Mouse (Mus musculus) hindbrain, embryonic 16.5 days (tissue): ENCODE measurements at regions not wholly inside any gene's neighbourhood (a gene's known extent, or its start where the extent isn't known, plus 50 kb on each side); places are given as distances from the start of the nearest gene placed in this dataset.
"Not testable (repeated sequence)": the region's sequence is repeated elsewhere in the genome, so short reads cannot be mapped to it uniquely, and the experiment has no call there.

Experiments
- ATAC-seq: fragments of 200-750 bp; cut with Nextera tagmentation; 2 replicates; pipeline ENCODE4 v1.8.0; 2017; ENCODE audit warnings: moderate TSS enrichment, moderate library complexity
- H3K27ac ChIP-seq: fragments of 300-500 bp; sonication (generic); 2 replicates; pipeline ENCODE4 v1.5.1; 2014; ENCODE audit warnings: low read depth, mild to moderate bottlenecking, control low read depth, low read length, moderate library complexity
- H3K27me3 ChIP-seq: fragments of 300-500 bp; sonication (generic); replicated peaks from 2 replicates; pipeline ENCODE4 v1.6.1; 2014; ENCODE audit warnings: low read length; ENCODE audit not compliant: control insufficient read depth, insufficient read depth
- H3K36me3 ChIP-seq: fragments of 300-500 bp; sonication (generic); 2 replicates; pipeline ENCODE4 v1.6.1; 2014; ENCODE audit warnings: mild to moderate bottlenecking, low read length, moderate library complexity, mixed read lengths; ENCODE audit not compliant: control insufficient read depth, insufficient read depth
- H3K4me1 ChIP-seq: fragments of 300-500 bp; sonication (generic); 2 replicates; pipeline ENCODE4 v1.6.1; 2014; ENCODE audit warnings: low read depth, low read length; ENCODE audit not compliant: control insufficient read depth, insufficient read depth
- H3K4me2 ChIP-seq: fragments of 300-500 bp; sonication (generic); 2 replicates; pipeline ENCODE4 v1.6.1; 2014; ENCODE audit warnings: mild to moderate bottlenecking, low read length, control low read depth, moderate library complexity
- H3K4me3 ChIP-seq: fragments of 300-500 bp; sonication (generic); 2 replicates; pipeline ENCODE4 v1.5.1; 2014; ENCODE audit warnings: mild to moderate bottlenecking, low read length, control low read depth, moderate library complexity
- H3K9ac ChIP-seq: fragments of 300-500 bp; sonication (generic); 2 replicates; pipeline ENCODE4 v1.6.1; 2014; ENCODE audit warnings: low read depth, mild to moderate bottlenecking, control low read depth, low read length, moderate library complexity
- H3K9me3 ChIP-seq: fragments of 300-500 bp; sonication (generic); 2 replicates; pipeline ENCODE4 v1.6.1; 2014; ENCODE audit warnings: mild to moderate bottlenecking, low read length, moderate library complexity; ENCODE audit not compliant: control insufficient read depth
- WGBS: fragments of 180-500 bp; shearing (Covaris S2); extraction: QIAGEN DNeasy Blood & Tissue Kit; methylation state at CpG from one replicate; pipeline ENCODE4 v1.1.7; 2014; 5-methylcytosine and 5-hydroxymethylcytosine counted together

- WGBS = 88% methylated on average over 3 of the region's 3 CpGs
- Histone ChIP-seq H3K4me3 (no peak overlapping the region), H3K4me2 (no peak overlapping the region), H3K9ac (no peak overlapping the region), H3K27me3 (no peaks in the 10 kb centered on the region), H3K9me3 (no peaks in the 10 kb centered on the region), H3K27ac (no peak overlapping the region), H3K36me3 (no peaks in the 10 kb centered on the region), H3K4me1 (no peaks in the 10 kb centered on the region)
- no peak for ATAC-seq
Measured at GRCm38 (mm10) chr1:181262496-181262895, 50.7 kb upstream of the Wdr26 start.

GRCm38 (mm10) chr1:181263216-181263615 lies 51.4 kb upstream of the Wdr26 start:
- H3K27me3 ChIP-seq = no peaks in the 10 kb centered on the region
- no peaks in the 10 kb centered on the region for H3K4me1 ChIP-seq
- H3K4me2 ChIP-seq = no peak overlapping the region
- H3K36me3 ChIP-seq = no peaks in the 10 kb centered on the region
- ATAC-seq = no peak
- no peak overlapping the region for H3K27ac ChIP-seq
- no peak overlapping the region for H3K4me3 ChIP-seq
- no peaks in the 10 kb centered on the region for H3K9me3 ChIP-seq
- no peak overlapping the region for H3K9ac ChIP-seq
- 95% methylated on average over 10 of the region's 10 CpGs for WGBS

GRCm38 (mm10) chr1:181270469-181270868 lies 58.7 kb upstream of the Wdr26 start:
- not testable (repeated sequence) for H3K4me3 ChIP-seq, H3K9ac ChIP-seq, H3K4me2 ChIP-seq, ATAC-seq, H3K27ac ChIP-seq, H3K9me3 ChIP-seq, H3K36me3 ChIP-seq, H3K4me1 ChIP-seq, H3K27me3 ChIP-seq
- 92% methylated on average over 10 of the region's 15 CpGs for WGBS

- Histone ChIP-seq H3K27ac (no peak overlapping the region), H3K9ac (no peak overlapping the region), H3K4me1 (no peaks in the 10 kb centered on the region), H3K36me3 (no peaks in the 10 kb centered on the region), H3K9me3 (no peaks in the 10 kb centered on the region), H3K27me3 (no peaks in the 10 kb centered on the region), H3K4me2 (no peak overlapping the region), H3K4me3 (no peak overlapping the region)
- 68% methylated on average over 5 of the region's 5 CpGs for WGBS
- no peak for ATAC-seq
Measured at GRCm38 (mm10) chr1:181271164-181271563, 59.4 kb upstream of the Wdr26 start.

- Histone ChIP-seq H3K9ac (no peak overlapping the region), H3K27me3 (no peaks in the 10 kb centered on the region), H3K4me1 (no peaks in the 10 kb centered on the region), H3K4me2 (no peak overlapping the region), H3K36me3 (no peaks in the 10 kb centered on the region), H3K9me3 (no peaks in the 10 kb centered on the region), H3K4me3 (no peak overlapping the region), H3K27ac (no peak overlapping the region)
- WGBS = 81% methylated on average over 6 of the region's 6 CpGs
- no peak for ATAC-seq
Measured at GRCm38 (mm10) chr1:181271821-181272220, 60.0 kb upstream of the Wdr26 start.

GRCm38 (mm10) chr1:181272622-181273296 lies 61.0 kb upstream of the Wdr26 start:
- H3K27me3 ChIP-seq = no peaks in the 10 kb centered on the region

GRCm38 (mm10) chr1:181273540-181274204 lies 61.9 kb upstream of the Wdr26 start:
- Histone ChIP-seq H3K27ac (no peak overlapping the region), H3K9ac (no peak overlapping the region), H3K27me3 (no peaks in the 10 kb centered on the region), H3K4me2 (no peak overlapping the region), H3K9me3 (no peaks in the 10 kb centered on the region), H3K4me1 (no peaks in the 10 kb centered on the region), H3K36me3 (no peaks in the 10 kb centered on the region), H3K4me3 (no peak overlapping the region)
- WGBS = 39% methylated on average over 9 of the region's 10 CpGs
- no peak; the same call in 1 of the 2 replicates for ATAC-seq

More at GRCm38 (mm10) chr1:181272622-181273296, 61.0 kb upstream of the Wdr26 start:
- Histone ChIP-seq H3K4me3 (no peak overlapping the region), H3K27ac (no peak overlapping the region), H3K9ac (no peak overlapping the region), H3K36me3 (no peaks in the 10 kb centered on the region), H3K4me1 (no peaks in the 10 kb centered on the region), H3K9me3 (no peaks in the 10 kb centered on the region), H3K4me2 (no peak overlapping the region)
- peak; percentile 96 for ATAC-seq
- 7% methylated on average over 20 of the region's 20 CpGs for WGBS

- no peak overlapping the region for H3K4me2 ChIP-seq
- no peaks in the 10 kb centered on the region; the same call in 1 of the 2 replicates for H3K9me3 ChIP-seq
- 92% methylated on average over 5 of the region's 5 CpGs for WGBS
- no peaks in the 10 kb centered on the region for H3K36me3 ChIP-seq
- H3K9ac ChIP-seq = no peak overlapping the region
- H3K27ac ChIP-seq = no peak overlapping the region
- no peak overlapping the region for H3K4me3 ChIP-seq
- no peaks in the 10 kb centered on the region for H3K27me3 ChIP-seq
- no peak for ATAC-seq
- no peaks in the 10 kb centered on the region for H3K4me1 ChIP-seq
Measured at GRCm38 (mm10) chr1:181280826-181281225, 69.0 kb upstream of the Wdr26 start.

- H3K4me1 ChIP-seq, ATAC-seq, H3K4me2 ChIP-seq, H3K36me3 ChIP-seq, H3K4me3 ChIP-seq, H3K9me3 ChIP-seq, H3K27me3 ChIP-seq, H3K9ac ChIP-seq, H3K27ac ChIP-seq: not testable (repeated sequence)
- 79% methylated on average over 8 of the region's 8 CpGs for WGBS
Measured at GRCm38 (mm10) chr1:181282986-181283385, 69.4 kb upstream of the Cnih3 start.
